Mouse (Mus musculus) adipocyte (in vitro differentiated cells): ENCODE results near the gene Dner.
"Not testable (repeated sequence)": the region's sequence is repeated elsewhere in the genome, so short reads cannot be mapped to it uniquely, and the experiment has no call there.

ENCODE experiments used
- DNase-seq: peaks from one replicate; pipeline ENCODE4 v3.0.0-alpha.2; 2016; ENCODE audit warnings: low spot score

Gene Dner

GRCm38 (mm10) chr1:84396787-84397186 lies 299.2 kb downstream of the Dner start:
- DNase-seq, result no peak

GRCm38 (mm10) chr1:84395928-84396327 lies 300.1 kb downstream of the Dner start:
- DNase-seq, result no peak

GRCm38 (mm10) chr1:84390961-84391360 lies 305.1 kb downstream of the Dner start:
- DNase-seq, result no peak

- DNase-seq, result no peak
These were observed 308.4 kb downstream of the Dner start for GRCm38 (mm10) chr1:84387616-84388015.

- peak; percentile 62 for DNase-seq
These were observed 309.4 kb downstream of the Dner start for GRCm38 (mm10) chr1:84386481-84387146.

GRCm38 (mm10) chr1:84382709-84383108 lies 313.3 kb downstream of the Dner start:
- DNase-seq, result no peak

- DNase-seq, result no peak
These were observed 314.0 kb downstream of the Dner start for GRCm38 (mm10) chr1:84382064-84382463.

- peak; percentile 42 for DNase-seq
These were observed 315.1 kb downstream of the Dner start for GRCm38 (mm10) chr1:84380895-84381294.

GRCm38 (mm10) chr1:84367733-84368132 lies 328.3 kb downstream of the Dner start:
- no peak for DNase-seq

- no peak for DNase-seq
These were observed 329.5 kb downstream of the Dner start for GRCm38 (mm10) chr1:84366553-84366952.

- DNase-seq, result no peak
These were observed 332.1 kb downstream of the Dner start, which contains the start of gene Pid1 for GRCm38 (mm10) chr1:84363967-84364366. Pid1 (minus strand) TSS chr1:84364180.

GRCm38 (mm10) chr1:84362709-84363617 lies 333.1 kb downstream of the Dner start:
- DNase-seq, result no peak

GRCm38 (mm10) chr1:84362209-84362608 lies 333.8 kb downstream of the Dner start:
- no peak for DNase-seq

- no peak for DNase-seq
These were observed 334.6 kb downstream of the Dner start for GRCm38 (mm10) chr1:84361389-84361788.

GRCm38 (mm10) chr1:84359611-84360500 lies 336.2 kb downstream of the Dner start:
- peak; percentile 90 for DNase-seq

- DNase-seq, result no peak
These were observed 338.8 kb downstream of the Dner start for GRCm38 (mm10) chr1:84357216-84357615.

- no peak for DNase-seq
These were observed 345.8 kb downstream of the Dner start for GRCm38 (mm10) chr1:84350262-84350661.

GRCm38 (mm10) chr1:84347796-84348476 lies 348.1 kb downstream of the Dner start:
- DNase-seq, result no peak

- not testable (repeated sequence) for DNase-seq
These were observed 363.2 kb downstream of the Dner start for GRCm38 (mm10) chr1:84332797-84333196.

GRCm38 (mm10) chr1:84331861-84332260 lies 364.2 kb downstream of the Dner start:
- not testable (repeated sequence) for DNase-seq

- peak; percentile 17 for DNase-seq
These were observed 370.7 kb downstream of the Dner start for GRCm38 (mm10) chr1:84325309-84325708.
